Mouse (Mus musculus): ENCODE results near the gene Slc7a7. TPM values are rescaled to one million over a fixed set of nuclear protein-coding genes. Genes with fewer than 3 reads are reported as not detected.

Gene Slc7a7
- polyA plus RNA-seq, 1 experiment from 2014 or later = 3.3 TPM

- Histone ChIP-seq H3K4me2 (no peak overlapping the region), H3K4me1 (replicated peaks) (no peaks in the 10 kb centered on the region), H3K4me3 (replicated peaks) (no peak overlapping the region), H3K36me3 (no peaks in the 10 kb centered on the region), H3K9ac (replicated peaks) (no peak overlapping the region), H3K9me3 (no peaks in the 10 kb centered on the region), H3K27me3 (no peaks in the 10 kb centered on the region), H3K27ac (no peak overlapping the region)
- no peak for ATAC-seq (ENCODE audit: insufficient number of reproducible peaks, insufficient read depth, low FRiP score, low TSS enrichment, low read depth)
- WGBS = 66% methylated on average over 7 of the region's 7 CpGs
Observed at GRCm38 (mm10) chr14:54340836-54341235, 76.7 kb downstream of the Slc7a7 start.

- Histone ChIP-seq H3K36me3 (no peaks in the 10 kb centered on the region), H3K9ac (replicated peaks) (no peak overlapping the region), H3K27me3 (no peaks in the 10 kb centered on the region), H3K9me3 (no peaks in the 10 kb centered on the region), H3K4me3 (replicated peaks) (no peak overlapping the region), H3K4me2 (no peak overlapping the region), H3K27ac (no peak overlapping the region), H3K4me1 (replicated peaks) (no peaks in the 10 kb centered on the region)
- no peak for ATAC-seq (ENCODE audit: insufficient number of reproducible peaks, insufficient read depth, low FRiP score, low TSS enrichment, low read depth)
- 82% methylated on average over 8 of the region's 8 CpGs for WGBS
Observed at GRCm38 (mm10) chr14:54333452-54334189, 84.0 kb downstream of the Slc7a7 start.

- Histone ChIP-seq H3K4me1 (replicated peaks) (no peaks in the 10 kb centered on the region), H3K36me3 (no peaks in the 10 kb centered on the region), H3K27ac (no peak overlapping the region), H3K4me2 (no peak overlapping the region), H3K27me3 (no peaks in the 10 kb centered on the region), H3K4me3 (replicated peaks) (no peak overlapping the region), H3K9ac (replicated peaks) (no peak overlapping the region), H3K9me3 (no peaks in the 10 kb centered on the region)
- ATAC-seq (ENCODE audit: insufficient number of reproducible peaks, insufficient read depth, low FRiP score, low TSS enrichment, low read depth) = no peak
- 83% methylated on average over 5 of the region's 5 CpGs for WGBS
Observed at GRCm38 (mm10) chr14:54332176-54333074, 85.2 kb downstream of the Slc7a7 start.

GRCm38 (mm10) chr14:54331178-54331577, 86.4 kb downstream of the Slc7a7 start:
- Histone ChIP-seq H3K4me1 (replicated peaks) (no peaks in the 10 kb centered on the region), H3K36me3 (no peaks in the 10 kb centered on the region), H3K27me3 (no peaks in the 10 kb centered on the region), H3K4me3 (replicated peaks) (no peak overlapping the region), H3K9ac (replicated peaks) (no peak overlapping the region), H3K27ac (no peak overlapping the region), H3K9me3 (no peaks in the 10 kb centered on the region), H3K4me2 (no peak overlapping the region)
- WGBS = 94% methylated on average over 1 of the region's 1 CpGs
- no peak for ATAC-seq (ENCODE audit: insufficient number of reproducible peaks, insufficient read depth, low FRiP score, low TSS enrichment, low read depth)

- Histone ChIP-seq H3K4me1 (replicated peaks) (no peaks in the 10 kb centered on the region), H3K4me3 (replicated peaks) (no peak overlapping the region), H3K4me2 (no peak overlapping the region), H3K27me3 (no peaks in the 10 kb centered on the region), H3K9ac (replicated peaks) (no peak overlapping the region), H3K27ac (no peak overlapping the region), H3K9me3 (no peaks in the 10 kb centered on the region), H3K36me3 (no peaks in the 10 kb centered on the region)
- WGBS = 39% methylated on average over 9 of the region's 9 CpGs
- no peak for ATAC-seq (ENCODE audit: insufficient number of reproducible peaks, insufficient read depth, low FRiP score, low TSS enrichment, low read depth)
Observed at GRCm38 (mm10) chr14:54329201-54329600, 88.4 kb downstream of the Slc7a7 start.

- Histone ChIP-seq H3K36me3 (no peaks in the 10 kb centered on the region), H3K4me2 (no peak overlapping the region), H3K9ac (replicated peaks) (no peak overlapping the region), H3K27me3 (no peaks in the 10 kb centered on the region), H3K4me3 (replicated peaks) (no peak overlapping the region), H3K4me1 (replicated peaks) (no peaks in the 10 kb centered on the region), H3K27ac (no peak overlapping the region), H3K9me3 (no peaks in the 10 kb centered on the region)
- WGBS = 74% methylated on average over 2 of the region's 2 CpGs
- no peak for ATAC-seq (ENCODE audit: insufficient number of reproducible peaks, insufficient read depth, low FRiP score, low TSS enrichment, low read depth)
Observed at GRCm38 (mm10) chr14:54328548-54328947, 89.0 kb downstream of the Slc7a7 start.

GRCm38 (mm10) chr14:54324486-54324885, 93.1 kb downstream of the Slc7a7 start:
- no peaks in the 10 kb centered on the region for H3K36me3 ChIP-seq
- no peak for ATAC-seq (ENCODE audit: insufficient number of reproducible peaks, insufficient read depth, low FRiP score, low TSS enrichment, low read depth)
- 75% methylated on average over 5 of the region's 5 CpGs for WGBS

GRCm38 (mm10) chr14:54321556-54322376, 95.8 kb downstream of the Slc7a7 start:
- Histone ChIP-seq H3K36me3 (no peaks in the 10 kb centered on the region), H3K9me3 (peaks cover 12% of the 10 kb centered on the region), H3K4me2 (no peak overlapping the region), H3K27me3 (no peaks in the 10 kb centered on the region), H3K4me3 (replicated peaks) (no peak overlapping the region), H3K27ac (no peak overlapping the region), H3K9ac (replicated peaks) (no peak overlapping the region), H3K4me1 (replicated peaks) (no peaks in the 10 kb centered on the region)
- no peak for ATAC-seq (ENCODE audit: insufficient number of reproducible peaks, insufficient read depth, low FRiP score, low TSS enrichment, low read depth)
- 79% methylated on average over 18 of the region's 18 CpGs for WGBS

More at GRCm38 (mm10) chr14:54324486-54324885, 93.1 kb downstream of the Slc7a7 start:
- no peak overlapping the region for H3K4me3 ChIP-seq (replicated peaks)
- H3K4me1 ChIP-seq (replicated peaks) = no peaks in the 10 kb centered on the region
- H3K4me2 ChIP-seq = no peak overlapping the region
- H3K27me3 ChIP-seq = no peaks in the 10 kb centered on the region
- H3K9me3 ChIP-seq = peaks cover 7% of the 10 kb centered on the region; the same call in 1 of the 2 replicates
- H3K9ac ChIP-seq (replicated peaks) = no peak overlapping the region
- H3K27ac ChIP-seq = no peak overlapping the region

Other genes starting within 250 kb of the Slc7a7 start
- gene Dad1, start 163.7 kb downstream of the Slc7a7 start, polyA plus RNA-seq (2016; fragmentation: Nextera tagmentation; extraction: Ambion mirVana) = 240 and 247 TPM in 2 replicates
- 37.6 and 42.5 TPM in 2 replicates for gene Abhd4, start 163.6 kb downstream of the Slc7a7 start, polyA plus RNA-seq (2016; fragmentation: Nextera tagmentation; extraction: Ambion mirVana)
- gene Olfr49, start 132.8 kb downstream of the Slc7a7 start, polyA plus RNA-seq (2016; fragmentation: Nextera tagmentation; extraction: Ambion mirVana) = not detected in 2 replicates
- 47.1 and 50.9 TPM in 2 replicates for gene Oxa1l, start 56.9 kb downstream of the Slc7a7 start, polyA plus RNA-seq (2016; fragmentation: Nextera tagmentation; extraction: Ambion mirVana)
- 259 and 277 TPM in 2 replicates for gene Mrpl52, start 9.1 kb upstream of the Slc7a7 start, polyA plus RNA-seq (2016; fragmentation: Nextera tagmentation; extraction: Ambion mirVana)
- gene Mmp14, start 13.8 kb upstream of the Slc7a7 start, polyA plus RNA-seq (2016; fragmentation: Nextera tagmentation; extraction: Ambion mirVana) = 149 and 176 TPM in 2 replicates
- 28.3 and 28.7 TPM in 2 replicates for gene Lrp10, start 46.4 kb upstream of the Slc7a7 start, polyA plus RNA-seq (2016; fragmentation: Nextera tagmentation; extraction: Ambion mirVana)
- 4.3 and 5.0 TPM in 2 replicates for gene Rem2, start 58.3 kb upstream of the Slc7a7 start, polyA plus RNA-seq (2016; fragmentation: Nextera tagmentation; extraction: Ambion mirVana)
- 105 and 106 TPM in 2 replicates for gene Prmt5, start 99.7 kb upstream of the Slc7a7 start, polyA plus RNA-seq (2016; fragmentation: Nextera tagmentation; extraction: Ambion mirVana)
- 54.5 and 58.1 TPM in 2 replicates for gene Haus4, start 136.8 kb upstream of the Slc7a7 start, polyA plus RNA-seq (2016; fragmentation: Nextera tagmentation; extraction: Ambion mirVana)
- 68.9 and 72.2 TPM in 2 replicates for gene Ajuba, start 159.8 kb upstream of the Slc7a7 start, polyA plus RNA-seq (2016; fragmentation: Nextera tagmentation; extraction: Ambion mirVana)
- 9.7 and 10.7 TPM in 2 replicates for gene 4931414P19Rik, start 188.2 kb upstream of the Slc7a7 start, polyA plus RNA-seq (2016; fragmentation: Nextera tagmentation; extraction: Ambion mirVana)
- gene Psmb5, start 200.2 kb upstream of the Slc7a7 start, polyA plus RNA-seq (2016; fragmentation: Nextera tagmentation; extraction: Ambion mirVana) = 410 and 432 TPM in 2 replicates
- gene Psmb11, start 203.7 kb upstream of the Slc7a7 start, polyA plus RNA-seq (2016; fragmentation: Nextera tagmentation; extraction: Ambion mirVana) = 0.06 and 0.29 TPM in 2 replicates
- gene Gm17606, start 223.2 kb upstream of the Slc7a7 start, polyA plus RNA-seq (2016; fragmentation: Nextera tagmentation; extraction: Ambion mirVana) = not detected in 2 replicates
- gene Cdh24, start 223.6 kb upstream of the Slc7a7 start, polyA plus RNA-seq (2016; fragmentation: Nextera tagmentation; extraction: Ambion mirVana) = 11.8 and 12.9 TPM in 2 replicates